Mouse (Mus musculus): Measurements from ENCODE around the gene Gm3409.
"Not testable (repeated sequence)": the region's sequence is repeated elsewhere in the genome, so short reads cannot be mapped to it uniquely, and the experiment has no call there.

Gene Gm3409

DNA sequence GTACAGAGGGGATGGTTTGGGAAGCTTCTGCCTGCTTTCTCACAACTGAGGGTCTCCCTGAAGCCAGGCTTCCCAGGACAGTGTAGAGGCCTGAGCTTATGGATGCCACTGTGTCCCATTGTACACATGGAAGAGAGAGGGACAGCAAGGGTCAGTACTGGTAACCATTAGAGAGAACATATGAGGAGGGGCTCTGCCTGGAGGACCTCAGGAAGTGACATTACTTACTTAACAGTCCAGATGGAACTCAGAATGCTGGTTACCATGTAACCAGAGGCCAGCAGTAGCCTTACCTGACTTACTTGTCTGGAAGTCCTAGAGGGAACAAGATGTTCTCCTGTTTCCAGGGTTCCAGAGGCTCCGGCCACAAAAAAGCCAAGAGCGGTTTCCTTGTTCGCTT is at the start of gene Gm3409:
TSS of gene Gm3409 (plus strand) at position 301 of the 400 bp plus-strand sequence.
- DNase-seq (ENCODE audit: low read depth, low spot score): not testable (repeated sequence)

GRCm38 (mm10) chr5:146488959-146489358 is 48.5 kb upstream of the Gm3409 start:
- peak; percentile 39 for DNase-seq (ENCODE audit: low read depth, low spot score)

GRCm38 (mm10) chr5:146491063-146491462 is 46.4 kb upstream of the Gm3409 start, which contains the start of gene Gm6370:
Gene Gm6370, plus strand, starts transcription at chr5:146491363.
- DNase-seq (ENCODE audit: low read depth, low spot score): not testable (repeated sequence)

DNA sequence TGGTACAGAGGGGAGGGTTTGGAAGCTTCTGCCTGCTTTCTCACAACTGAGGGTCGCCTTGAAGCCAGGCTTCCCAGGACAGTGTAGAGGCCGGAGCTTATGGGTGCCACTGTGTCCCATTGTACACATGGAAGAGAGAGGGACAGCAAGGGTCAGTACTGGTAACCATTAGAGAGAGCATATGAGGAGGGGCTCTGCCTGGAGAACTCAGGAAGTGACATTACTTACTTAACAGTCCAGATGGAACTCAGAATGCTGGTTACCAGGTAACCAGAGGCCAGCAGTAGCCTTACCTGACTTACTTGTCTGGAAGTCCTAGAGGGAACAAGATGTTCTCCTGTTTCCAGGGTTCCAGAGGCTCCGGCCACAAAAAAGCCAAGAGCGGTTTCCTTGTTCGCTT is 35.3 kb upstream of the Gm3409 start, which contains the start of gene 4930449I24Rik:
TSS of gene 4930449I24Rik (plus strand) at position 301 of the 400 bp plus-strand sequence.
- not testable (repeated sequence) for DNase-seq (ENCODE audit: low read depth, low spot score)

GRCm38 (mm10) chr5:146513823-146514222 is 23.6 kb upstream of the Gm3409 start, which contains the start of gene Gm3402:
Gene Gm3402, plus strand, starts transcription at chr5:146514123.
- not testable (repeated sequence) for DNase-seq (ENCODE audit: low read depth, low spot score)

DNA sequence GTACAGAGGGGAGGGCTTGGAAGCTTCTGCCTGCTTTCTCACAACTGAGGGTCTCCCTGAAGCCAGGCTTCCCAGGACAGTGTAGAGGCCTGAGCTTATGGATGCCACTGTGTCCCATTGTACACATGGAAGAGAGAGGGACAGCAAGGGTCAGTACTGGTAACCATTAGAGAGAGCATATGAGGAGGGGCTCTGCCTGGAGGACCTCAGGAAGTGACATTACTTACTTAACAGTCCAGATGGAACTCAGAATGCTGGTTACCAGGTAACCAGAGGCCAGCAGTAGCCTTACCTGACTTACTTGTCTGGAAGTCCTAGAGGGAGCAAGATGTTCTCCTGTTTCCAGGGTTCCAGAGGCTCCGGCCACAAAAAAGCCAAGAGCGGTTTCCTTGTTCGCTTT is 11.9 kb upstream of the Gm3409 start, which contains the start of gene Gm3404:
TSS of gene Gm3404 (plus strand) at position 301 of the 400 bp plus-strand sequence.
- DNase-seq (ENCODE audit: low read depth, low spot score): not testable (repeated sequence)

GRCm38 (mm10) chr5:146555836-146556235 is 18.4 kb downstream of the Gm3409 start, which contains the start of gene Gm3415:
Gene Gm3415, plus strand, starts transcription at chr5:146556136.
- DNase-seq (ENCODE audit: low read depth, low spot score): not testable (repeated sequence)

DNA sequence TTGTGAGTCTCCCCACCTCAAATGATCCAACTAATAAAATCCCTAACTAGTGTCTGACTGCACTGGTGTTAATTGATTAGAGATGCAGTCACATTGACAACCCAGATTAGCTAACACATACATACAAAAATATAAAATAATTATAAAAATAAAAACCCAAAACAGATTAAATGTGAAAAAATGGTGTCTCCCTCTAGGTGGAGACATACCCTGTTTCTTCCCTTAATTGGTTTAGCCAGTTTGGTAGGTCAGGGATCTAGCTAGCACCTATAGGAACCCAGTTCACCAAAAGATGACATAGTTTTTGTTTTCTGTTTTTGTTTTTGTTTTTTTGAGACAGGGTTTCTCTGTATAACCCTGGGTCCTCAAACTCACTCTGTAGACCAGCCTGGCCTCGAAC is 26.8 kb downstream of the Gm3409 start:
- no peak for DNase-seq (ENCODE audit: low read depth, low spot score)

DNA sequence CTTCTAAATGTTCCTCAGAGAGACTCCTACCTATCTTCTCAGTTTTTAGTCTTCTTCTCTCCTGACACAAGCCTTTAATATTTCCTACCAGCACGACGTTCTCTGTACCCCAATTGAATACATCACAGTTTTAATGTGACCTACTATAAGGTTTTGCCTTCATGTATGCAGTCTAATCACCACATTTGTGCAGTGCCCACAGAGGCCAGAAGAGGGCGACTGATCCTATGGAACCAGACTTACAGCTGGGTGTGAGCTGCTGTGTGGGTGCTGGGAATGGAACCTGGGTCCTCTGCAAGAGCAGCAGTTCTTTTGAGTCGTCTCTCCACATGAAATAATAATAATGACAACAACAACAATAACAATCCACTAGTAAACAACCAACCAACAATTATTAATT is 29.6 kb downstream of the Gm3409 start:
- DNase-seq (ENCODE audit: low read depth, low spot score): peak; percentile 73

DNA sequence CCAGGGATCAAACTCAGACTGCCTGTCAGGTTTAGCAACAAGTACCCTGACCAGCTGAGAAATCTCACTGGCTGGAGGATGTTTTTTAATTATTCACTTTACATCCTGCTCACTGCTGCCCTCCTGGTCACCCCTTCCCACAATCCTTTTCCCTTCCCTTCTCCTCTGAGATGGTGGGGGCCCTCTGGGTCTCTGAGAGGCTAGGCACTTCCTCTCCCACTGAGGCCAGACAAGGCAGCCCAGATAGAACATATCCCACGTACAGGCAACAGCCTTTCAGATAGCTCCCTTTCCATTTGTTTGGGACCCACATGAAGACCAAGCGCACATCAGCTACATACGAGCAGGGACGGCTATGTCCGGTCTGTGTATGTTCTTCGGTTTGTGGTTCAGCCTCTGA is 32.7 kb downstream of the Gm3409 start:
- DNase-seq (ENCODE audit: low read depth, low spot score): not testable (repeated sequence)

- DNase-seq (ENCODE audit: low read depth, low spot score): not testable (repeated sequence)
These were observed 34.6 kb downstream of the Gm3409 start for GRCm38 (mm10) chr5:146571830-146572734.

GRCm38 (mm10) chr5:146572735-146573042 is 35.2 kb downstream of the Gm3409 start:
- DNase-seq (ENCODE audit: low read depth, low spot score): not testable (repeated sequence)

GRCm38 (mm10) chr5:146576668-146577067 is 39.2 kb downstream of the Gm3409 start:
- peak; percentile 22 for DNase-seq (ENCODE audit: low read depth, low spot score)

DNA sequence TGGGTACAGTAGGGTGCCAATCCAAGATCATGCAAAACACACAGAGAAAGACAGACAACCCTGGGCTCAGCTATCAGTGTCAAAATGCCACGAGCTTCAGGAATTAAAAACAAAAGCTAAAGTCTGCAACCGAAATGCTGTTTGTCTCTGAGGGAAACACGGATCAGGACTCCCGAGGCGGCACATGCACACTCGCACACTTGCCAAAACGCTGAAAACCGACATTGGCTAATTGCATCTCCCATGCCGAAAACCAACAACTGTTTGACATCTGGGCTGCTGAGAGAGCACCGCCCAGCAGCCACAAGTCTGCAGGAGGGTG is 46.7 kb downstream of the Gm3409 start:
- DNase-seq (ENCODE audit: low read depth, low spot score): no peak

DNA sequence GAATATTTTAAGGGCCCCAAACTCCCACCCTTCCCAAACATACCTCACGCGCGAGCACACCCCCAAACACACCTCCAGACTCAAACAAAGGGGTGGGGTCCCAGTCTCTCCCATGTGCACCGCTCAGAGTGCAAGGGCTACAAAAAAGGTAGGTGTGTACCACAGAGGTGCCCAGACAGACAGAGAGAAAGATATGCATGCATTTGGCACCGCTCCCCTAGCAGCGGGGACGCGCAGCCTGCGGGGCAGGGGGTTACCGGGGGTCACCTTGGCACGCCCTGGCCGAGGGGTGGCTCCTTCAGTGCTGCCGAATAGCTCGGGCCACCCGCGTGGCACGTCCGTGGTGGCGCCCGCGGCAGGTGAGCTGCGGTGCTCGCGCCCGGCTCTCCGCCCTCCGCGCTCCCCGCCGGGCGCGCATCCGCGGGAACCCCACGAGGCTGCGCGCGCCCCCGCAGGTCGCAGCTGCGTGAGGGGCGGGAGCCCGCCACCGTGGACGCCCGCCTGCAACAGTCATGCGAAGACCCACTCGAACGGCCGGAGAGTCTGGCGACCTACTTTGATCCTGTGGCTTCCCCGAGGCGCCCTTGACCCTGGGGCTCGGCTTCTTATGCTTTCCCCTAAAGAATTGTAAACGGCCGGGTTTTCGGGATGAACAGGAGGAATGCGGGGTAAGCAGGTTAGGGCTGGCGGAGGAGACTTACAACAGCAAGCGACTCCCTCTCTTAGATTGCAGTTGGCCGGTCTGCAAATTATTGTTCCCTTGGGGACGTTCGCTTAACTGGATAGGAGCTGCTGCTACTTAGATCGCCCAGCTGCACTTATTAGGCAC is 47.2 kb downstream of the Gm3409 start, which contains the start of gene Gpr12:
TSS of gene Gpr12 (minus strand) at position 762 of the 829 bp plus-strand sequence.
- no peak for DNase-seq (ENCODE audit: low read depth, low spot score)

GRCm38 (mm10) chr5:146585307-146585651 is 47.8 kb downstream of the Gm3409 start:
- DNase-seq (ENCODE audit: low read depth, low spot score): no peak

- no peak for DNase-seq (ENCODE audit: low read depth, low spot score)
These were observed 49.1 kb downstream of the Gm3409 start for GRCm38 (mm10) chr5:146586357-146587070.
